Mouse (Mus musculus): ENCODE results near the gene Rreb1.

Gene Rreb1

GRCm38 (mm10) chr13:37944306-37944705 is 166.1 kb downstream of the Rreb1 start:
- DNase-seq (ENCODE audit: low read depth, low spot score), result no peak

- DNase-seq (ENCODE audit: low read depth, low spot score), result no peak
These were observed 167.2 kb downstream of the Rreb1 start for GRCm38 (mm10) chr13:37945392-37945791.

- peak; percentile 28 for DNase-seq (ENCODE audit: low read depth, low spot score)
These were observed 168.5 kb downstream of the Rreb1 start for GRCm38 (mm10) chr13:37946734-37947133.

- no peak for DNase-seq (ENCODE audit: low read depth, low spot score)
These were observed 174.8 kb downstream of the Rreb1 start for GRCm38 (mm10) chr13:37952981-37953380.

GRCm38 (mm10) chr13:37954318-37954717 is 176.1 kb downstream of the Rreb1 start:
- no peak for DNase-seq (ENCODE audit: low read depth, low spot score)

GRCm38 (mm10) chr13:37958498-37959238 is 180.5 kb downstream of the Rreb1 start:
- no peak for DNase-seq (ENCODE audit: low read depth, low spot score)

- no peak for DNase-seq (ENCODE audit: low read depth, low spot score)
These were observed 181.2 kb downstream of the Rreb1 start for GRCm38 (mm10) chr13:37959239-37959907.

GRCm38 (mm10) chr13:37959936-37960335 is 181.7 kb downstream of the Rreb1 start:
- DNase-seq (ENCODE audit: low read depth, low spot score), result no peak

- DNase-seq (ENCODE audit: low read depth, low spot score), result no peak
These were observed 184.3 kb downstream of the Rreb1 start for GRCm38 (mm10) chr13:37962541-37962940.

GRCm38 (mm10) chr13:37963354-37964007 is 185.3 kb downstream of the Rreb1 start:
- DNase-seq (ENCODE audit: low read depth, low spot score), result no peak

- no peak for DNase-seq (ENCODE audit: low read depth, low spot score)
These were observed 186.2 kb downstream of the Rreb1 start for GRCm38 (mm10) chr13:37964128-37965087.

GRCm38 (mm10) chr13:37965126-37965914 is 187.1 kb downstream of the Rreb1 start:
- DNase-seq (ENCODE audit: low read depth, low spot score), result no peak

- no peak for DNase-seq (ENCODE audit: low read depth, low spot score)
These were observed 188.3 kb downstream of the Rreb1 start for GRCm38 (mm10) chr13:37966256-37967051.

GRCm38 (mm10) chr13:37967052-37967437 is 188.8 kb downstream of the Rreb1 start:
- no peak for DNase-seq (ENCODE audit: low read depth, low spot score)

GRCm38 (mm10) chr13:37967565-37967964 is 189.4 kb downstream of the Rreb1 start:
- no peak for DNase-seq (ENCODE audit: low read depth, low spot score)

- no peak for DNase-seq (ENCODE audit: low read depth, low spot score)
These were observed 191.1 kb downstream of the Rreb1 start for GRCm38 (mm10) chr13:37969337-37969736.

GRCm38 (mm10) chr13:37969988-37970387 is 191.8 kb downstream of the Rreb1 start:
- DNase-seq (ENCODE audit: low read depth, low spot score), result no peak

- DNase-seq (ENCODE audit: low read depth, low spot score), result no peak
These were observed 192.8 kb downstream of the Rreb1 start for GRCm38 (mm10) chr13:37970887-37971530.

GRCm38 (mm10) chr13:37974036-37974435 is 195.8 kb downstream of the Rreb1 start:
- no peak for DNase-seq (ENCODE audit: low read depth, low spot score)
